Mouse (Mus musculus): ENCODE data around the gene Themis.

DNA sequence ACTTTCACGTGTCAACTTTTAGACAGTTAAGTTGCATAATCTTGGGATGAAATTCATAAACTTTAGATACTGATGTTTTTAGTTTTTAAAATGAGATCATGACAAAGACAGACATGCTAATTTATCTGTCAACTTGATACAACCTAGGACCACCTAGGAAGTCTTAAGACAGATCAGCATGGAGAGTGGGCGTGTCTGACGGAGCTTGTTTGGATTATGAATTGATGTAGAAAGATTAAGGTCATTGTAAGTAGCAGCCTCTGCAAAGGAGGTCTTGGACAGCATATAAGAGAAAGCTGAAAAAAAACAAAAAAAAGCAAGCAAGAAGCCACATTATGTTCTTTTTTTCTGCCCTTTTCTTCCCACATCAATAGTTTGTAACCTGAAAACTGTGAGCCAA is 154.2 kb downstream of the Themis start:
- no peak for TF ChIP-seq CTCF (IDR thresholded peaks at IDR 0.05)
- no peak for TF ChIP-seq POLR2A (IDR thresholded peaks at IDR 0.05; ENCODE audit: insufficient read depth, low read depth, low read length)
- no peak for TF ChIP-seq EP300 (IDR thresholded peaks at IDR 0.05; ENCODE audit: insufficient read depth, low read depth, low read length)
